Mouse (Mus musculus) bone marrow, adult 2 months (tissue): ENCODE measurements around the gene Tomm40.

Experiments
- CTCF ChIP-seq: fragments of 200-500 bp; IDR thresholded peaks from 2 replicates; pipeline ENCODE4 v1.5.1; 2011; ENCODE audit warnings: low read length, control low read depth; ENCODE audit not compliant: control insufficient read depth, insufficient read depth
- POLR2A ChIP-seq: fragments of 200-500 bp; IDR thresholded peaks from 2 replicates; pipeline ENCODE4 v1.6.1; 2011; ENCODE audit warnings: low read depth, mild to moderate bottlenecking, control low read depth, low read length, borderline replicate concordance; ENCODE audit not compliant: control insufficient read depth

- TF ChIP-seq CTCF (no peak), POLR2A (no peak)
Observed at GRCm38 (mm10) chr7:19681202-19681694, 34.0 kb downstream of the Tomm40 start, which contains the start of the genes Gm44805 and Apoc4.
